Mouse (Mus musculus) CH12.LX (cell line): ENCODE data around the gene Crtc1. TPM values are rescaled to one million over a fixed set of nuclear protein-coding genes. Genes with fewer than 3 reads are reported as not detected.
A peak's percentile ranks its signal among the peaks of the same experiment; 100 is the strongest.

Source experiments
- DNase-seq: peaks from one replicate; pipeline ENCODE4 v3.0.0-alpha.2; 2013; ENCODE audit errors: extremely low read depth
- H3K27ac ChIP-seq: 2 replicates; pipeline ENCODE4 v1.5.1; 2012; ENCODE audit warnings: low read depth, mild to moderate bottlenecking, control low read depth, moderate library complexity; ENCODE audit not compliant: insufficient read depth
- H3K27me3 ChIP-seq: replicated peaks from 2 replicates; pipeline ENCODE3; 2012; ENCODE audit warnings: inconsistent platforms
- H3K36me3 ChIP-seq, 2 experiments: replicated peaks in 1 of 2; 2 replicates each; pipeline versions ENCODE3 to v1.6.1; 2012; ENCODE audit warnings: inconsistent platforms in 1 of 2, low read length in 1 of 2, mild to moderate bottlenecking in 1 of 2, mixed read lengths in 1 of 2, moderate library complexity in 1 of 2; ENCODE audit not compliant: control insufficient read depth in 1 of 2, insufficient read depth in 1 of 2
- H3K4me1 ChIP-seq, 2 experiments: 2 replicates each; pipeline ENCODE4 v1.6.1; 2012; ENCODE audit warnings: inconsistent platforms in 1 of 2, moderate library complexity in 1 of 2; ENCODE audit not compliant: insufficient read depth in 2 of 2, control insufficient read depth in 1 of 2
- H3K4me2 ChIP-seq: 2 replicates; pipeline ENCODE4 v1.6.1; 2012; ENCODE audit warnings: low read depth, mild to moderate bottlenecking, control low read depth; ENCODE audit not compliant: poor library complexity, insufficient read depth, severe bottlenecking
- H3K4me3 ChIP-seq, 3 experiments: fragments of 150-350 bp in 1 of 3; sonication (generic) in 1 of 3; replicated peaks in 1 of 3; 2 replicates each; pipeline versions ENCODE3 to v1.5.1; 2011 to 2012; ENCODE audit warnings: low read depth in 2 of 3, low read length in 2 of 3, mild to moderate bottlenecking in 2 of 3, moderate library complexity in 2 of 3, control low read depth in 1 of 3, improper control_type of control experiment in 1 of 3, inconsistent platforms in 1 of 3, mixed read lengths in 1 of 3; ENCODE audit not compliant: poor library complexity in 1 of 3
- H3K79me2 ChIP-seq: replicated peaks from 2 replicates; pipeline ENCODE4 v1.6.1; 2012; ENCODE audit warnings: mild to moderate bottlenecking, moderate library complexity; ENCODE audit not compliant: control insufficient read depth, poor library complexity, insufficient read depth, severe bottlenecking; ENCODE audit errors: extremely low read depth
- H3K9ac ChIP-seq: 2 replicates; pipeline ENCODE4 v1.6.1; 2012; ENCODE audit warnings: low read depth, mild to moderate bottlenecking, control low read depth, moderate library complexity; ENCODE audit not compliant: insufficient read depth
- H3K9me3 ChIP-seq: replicated peaks from 2 replicates; pipeline ENCODE3; 2012; ENCODE audit warnings: low read length, inconsistent platforms, mixed read lengths
- CHD1 ChIP-seq: IDR thresholded peaks from 2 replicates; pipeline ENCODE4 v1.6.1; 2012; ENCODE audit warnings: low read depth, low read length, improper control_type of control experiment, inconsistent platforms
- CTCF ChIP-seq, 2 experiments: IDR thresholded peaks in 1 of 2; conservative IDR thresholded peaks in 1 of 2; 2 replicates each; pipeline ENCODE4 v1.5.1; 2011 to 2012; ENCODE audit warnings: low read depth in 2 of 2, low read length in 2 of 2, improper control_type of control experiment in 1 of 2, inconsistent platforms in 1 of 2, mild to moderate bottlenecking in 1 of 2, moderate library complexity in 1 of 2
- KAT2A ChIP-seq: IDR thresholded peaks from 2 replicates; pipeline ENCODE4 v1.6.1; 2012; ENCODE audit warnings: low read length, improper control_type of control experiment, inconsistent platforms; ENCODE audit not compliant: insufficient replicate concordance
- MAFK ChIP-seq: IDR thresholded peaks from 2 replicates; pipeline ENCODE4 v1.6.1; 2011; ENCODE audit warnings: low read length, improper control_type of control experiment; ENCODE audit not compliant: insufficient replicate concordance
- MAX ChIP-seq: IDR thresholded peaks from 2 replicates; pipeline ENCODE4 v1.6.1; 2011; ENCODE audit warnings: low read length, improper control_type of control experiment
- MAZ ChIP-seq: IDR thresholded peaks from 2 replicates; pipeline ENCODE4 v1.6.1; 2012; ENCODE audit warnings: low read depth, mild to moderate bottlenecking, inconsistent platforms, low read length, improper control_type of control experiment, moderate library complexity
- NELFE ChIP-seq: IDR thresholded peaks from 2 replicates; pipeline ENCODE4 v1.6.1; 2011; ENCODE audit warnings: low read depth, low read length, improper control_type of control experiment
- NRF1 ChIP-seq: IDR thresholded peaks from 2 replicates; pipeline ENCODE4 v1.6.1; 2014; ENCODE audit warnings: low read depth, mild to moderate bottlenecking, inconsistent platforms, low read length, improper control_type of control experiment, moderate library complexity
- POLR2AphosphoS2 ChIP-seq: IDR thresholded peaks from 2 replicates; pipeline ENCODE4 v1.6.1; 2011; ENCODE audit warnings: low read depth, low read length, improper control_type of control experiment
- SMC3 ChIP-seq: IDR thresholded peaks from 2 replicates; pipeline ENCODE4 v1.6.1; 2011; ENCODE audit warnings: low read depth, low read length, improper control_type of control experiment
- TCF12 ChIP-seq: IDR thresholded peaks from 2 replicates; pipeline ENCODE4 v1.6.1; 2014; ENCODE audit warnings: low read depth, mild to moderate bottlenecking, inconsistent platforms, low read length, improper control_type of control experiment
- USF1 ChIP-seq: IDR thresholded peaks from 2 replicates; pipeline ENCODE4 v1.6.1; 2014; ENCODE audit warnings: low read depth, mild to moderate bottlenecking, inconsistent platforms, low read length, improper control_type of control experiment
- USF2 ChIP-seq: conservative IDR thresholded peaks from 2 replicates; pipeline ENCODE4 v1.6.1; 2011; ENCODE audit warnings: low read depth, low read length, improper control_type of control experiment
- ZC3H11A ChIP-seq: IDR thresholded peaks from 2 replicates; pipeline ENCODE4 v1.6.1; 2012; ENCODE audit warnings: low read depth, mild to moderate bottlenecking, inconsistent platforms, low read length, improper control_type of control experiment
- ZNF384 ChIP-seq: IDR thresholded peaks from 2 replicates; pipeline ENCODE4 v1.6.1; 2012; ENCODE audit warnings: low read depth, low read length, improper control_type of control experiment, inconsistent platforms
- dilution Hi-C: fragments of 300-500 bp; cut with MboI; formaldehyde crosslinking; loops from 2 replicates; pipeline ENCODE4 v1.14.3; 2020; ENCODE audit warnings: low sequenced_read_pairs; ENCODE audit not compliant: extremely low pct_unique_long_range_greater_than_20kb, extremely low pct_ligation_motif_present
- in situ Hi-C: fragments of 300-500 bp; cut with MboI; formaldehyde crosslinking; loops from 3 replicates; pipeline ENCODE4 v1.14.3; 2019; ENCODE audit warnings: low sequenced_read_pairs, low pct_ligation_motif_present, low pct_unique_long_range_greater_than_20kb, mixed read lengths
- polyA plus RNA-seq: library from polyadenylated mRNA; unstranded; fragments of >175 nt; gene quantifications from 2 replicates; pipeline ENCODE4 v1.2.1, GENCODE M21; 2012; ENCODE audit warnings: low read depth; ENCODE audit not compliant: insufficient read length
- total RNA-seq, 2 experiments: library from RNA; depleted of rRNA; stranded (reverse); fragments of 300-350 nt in 1 of 2; fragments of >200 nt in 1 of 2; gene quantifications; 2 replicates each; pipeline ENCODE4 v1.2.3; 2012 to 2014

Gene Crtc1
- total and polyA plus RNA-seq, 3 experiments = 2.0 to 8.6 (median 2.2) TPM

DNA sequence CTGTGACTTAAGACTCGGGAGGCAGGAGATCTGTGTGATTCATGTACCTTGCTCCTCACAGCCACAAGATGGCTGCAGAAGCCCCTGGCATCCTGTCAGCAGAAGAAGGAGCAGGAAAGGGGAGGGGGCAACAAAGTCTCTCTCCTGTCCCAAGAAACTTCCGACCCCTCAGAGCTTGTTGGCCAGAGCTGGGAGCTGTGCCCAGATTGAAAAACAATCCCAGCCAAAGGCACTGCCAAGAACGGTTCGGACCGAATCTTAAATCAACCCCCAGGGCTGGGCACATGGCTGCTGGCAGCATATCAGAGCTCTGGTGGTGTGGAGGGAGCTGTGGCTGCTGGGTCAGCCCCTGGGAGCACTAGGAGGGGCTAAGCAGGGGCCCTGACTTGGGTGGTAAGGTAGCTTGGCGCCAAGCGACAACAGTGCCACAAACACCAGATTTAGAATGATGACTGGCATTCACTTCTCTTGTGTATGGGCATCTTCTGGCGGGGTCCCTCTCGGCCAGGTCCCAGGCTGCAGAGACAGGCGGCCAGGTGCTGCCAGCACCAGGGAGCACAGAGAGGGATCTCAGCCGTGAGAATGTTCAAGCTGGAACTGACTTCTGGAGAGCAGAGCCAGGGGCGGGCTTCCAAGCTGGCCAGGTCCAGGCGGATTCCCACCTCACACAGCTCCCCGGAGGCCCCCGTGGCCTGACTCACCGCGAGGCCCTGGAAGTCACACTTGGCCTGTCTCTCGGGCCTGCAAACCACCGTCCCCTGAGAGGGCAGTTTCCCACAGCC lies 8.5 kb upstream of the Crtc1 start:
- DNase-seq = no peak
- H3K79me2 ChIP-seq = no peaks in the 10 kb centered on the region
- H3K27me3 ChIP-seq = no peaks in the 10 kb centered on the region
- peaks cover 8% of the 10 kb centered on the region for H3K9me3 ChIP-seq
- dilution Hi-C loops (no loop called here), in situ Hi-C loops (no loop called here)
- no peak overlapping the region for H3K9ac ChIP-seq
- H3K4me2 ChIP-seq = no peak overlapping the region
- H3K4me1 ChIP-seq = peaks cover 3 to 26% of the 10 kb centered on the region in 2 experiments; a peak in 3 of 4 replicates
- no peak overlapping the region for H3K27ac ChIP-seq
- TF ChIP-seq CTCF (conservative IDR thresholded peaks at IDR 0.05 in 1 of 2, IDR thresholded peaks at IDR 0.05 in 1 of 2; ENCODE audit: low read depth in 2 of 2, low read length in 2 of 2) = peak in 1 of 2 experiments; percentile 17; a peak in 1 of 4 replicates
- TF ChIP-seq NRF1 = no peak
- no peak overlapping the region for H3K4me3 ChIP-seq
- peaks cover 18 to 33% of the 10 kb centered on the region in 2 experiments for H3K36me3 ChIP-seq

DNA sequence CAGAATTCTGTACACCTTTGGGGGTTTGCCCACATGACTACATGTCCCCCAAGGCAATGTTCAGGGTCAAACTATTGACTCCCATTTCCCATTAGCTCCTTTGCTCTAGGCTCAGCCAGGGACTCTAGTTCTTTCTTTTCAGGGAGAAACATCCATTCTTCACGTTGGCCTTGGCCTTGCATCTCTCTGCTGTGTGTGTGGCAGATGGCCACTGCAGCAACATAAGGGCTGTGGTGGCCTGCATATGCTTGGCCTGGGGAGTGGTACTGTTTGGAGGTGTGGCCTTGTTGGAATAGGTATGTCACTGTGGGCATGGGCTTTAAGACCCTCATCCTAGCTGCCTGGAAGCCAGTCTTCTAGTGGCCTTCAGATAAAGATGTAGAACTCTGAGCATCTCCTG lies 6.6 kb upstream of the Crtc1 start:
- TF ChIP-seq USF2 (no peak), MAFK (no peak), USF1 (no peak), MAX (no peak), MAZ (no peak), KAT2A (no peak), POLR2AphosphoS2 (no peak), NELFE (no peak)
- TF ChIP-seq, all 38 proteins: peak for 0
- Histone ChIP-seq H3K4me2 (no peak overlapping the region), H3K36me3 (peaks cover 0 to 14% of the 10 kb centered on the region in 2 experiments), H3K4me1 (peaks cover 3 to 22% of the 10 kb centered on the region in 2 experiments; a peak in 3 of 4 replicates), H3K79me2 (no peaks in the 10 kb centered on the region), H3K27me3 (no peaks in the 10 kb centered on the region), H3K4me3 (no peak overlapping the region), H3K27ac (no peak overlapping the region), H3K9ac (no peak overlapping the region), H3K9me3 (no peaks in the 10 kb centered on the region)
- DNase-seq = no peak
- dilution Hi-C loops = no loop called here
- in situ Hi-C loops = no loop called here

DNA sequence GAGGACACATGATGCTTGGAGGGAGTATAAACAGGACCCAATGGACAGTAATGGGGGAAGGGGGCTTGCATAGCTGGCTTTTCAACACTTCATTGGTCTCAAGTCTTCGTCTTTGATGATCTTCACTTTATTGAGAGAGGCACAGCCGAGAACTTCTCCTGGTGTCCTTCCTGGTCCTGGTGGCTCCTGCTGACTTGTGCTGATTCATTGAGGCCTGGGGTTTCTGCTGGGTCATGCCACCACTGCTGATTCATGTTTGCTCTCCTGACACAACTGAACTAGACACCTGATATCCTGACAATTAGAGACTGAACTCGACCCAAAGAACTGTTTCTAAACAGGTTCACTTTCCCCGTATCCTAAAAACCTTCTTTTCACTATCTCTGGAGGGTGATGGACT lies 3.9 kb upstream of the Crtc1 start:
- no peaks in the 10 kb centered on the region for H3K9me3 ChIP-seq
- no peaks in the 10 kb centered on the region for H3K36me3 ChIP-seq
- H3K9ac ChIP-seq = no peak overlapping the region
- no peak for DNase-seq
- no peak overlapping the region for H3K27ac ChIP-seq
- dilution Hi-C loops (no loop called here), in situ Hi-C loops (no loop called here)
- no peak for TF ChIP-seq ZNF384
- no peak for TF ChIP-seq NELFE
- no peak for TF ChIP-seq CHD1
- no peak for TF ChIP-seq USF1
- no peak for TF ChIP-seq MAFK
- no peak for TF ChIP-seq SMC3
- no peak for TF ChIP-seq TCF12
- TF ChIP-seq ZC3H11A = no peak
- no peaks in the 10 kb centered on the region for H3K79me2 ChIP-seq
- peaks cover 7 to 14% of the 10 kb centered on the region in 2 experiments for H3K4me1 ChIP-seq
- no peak overlapping the region for H3K4me3 ChIP-seq
- H3K4me2 ChIP-seq = no peak overlapping the region
- no peaks in the 10 kb centered on the region for H3K27me3 ChIP-seq
